Mouse (Mus musculus) frontal cortex, postnatal 14 days (tissue): ENCODE results near the gene Gimap8.
"Not testable (repeated sequence)": the region's sequence is repeated elsewhere in the genome, so short reads cannot be mapped to it uniquely, and the experiment has no call there.

Experiments used
- DNase-seq, 2 experiments: peaks; one replicate each; pipeline ENCODE4 v3.0.0; 2022; ENCODE audit warnings: low spot score in 2 of 2

The Gimap8 gene

GRCm38 (mm10) chr6:48677492-48678345 is 30.7 kb downstream of the Gimap8 start:
- no peak for DNase-seq

- no peak for DNase-seq
Observed at GRCm38 (mm10) chr6:48678391-48678790, 31.4 kb downstream of the Gimap8 start.

- no peak for DNase-seq
Observed at GRCm38 (mm10) chr6:48679701-48680100, 32.7 kb downstream of the Gimap8 start.

- no peak for DNase-seq
Observed at GRCm38 (mm10) chr6:48680421-48680820, 33.4 kb downstream of the Gimap8 start.

- no peak for DNase-seq
Observed at GRCm38 (mm10) chr6:48681472-48682090, 34.5 kb downstream of the Gimap8 start.

GRCm38 (mm10) chr6:48682271-48682670 is 35.2 kb downstream of the Gimap8 start:
- no peak for DNase-seq

- DNase-seq: not testable (repeated sequence)
Observed at GRCm38 (mm10) chr6:48683263-48683821, 36.3 kb downstream of the Gimap8 start.

- no peak for DNase-seq
Observed at GRCm38 (mm10) chr6:48684319-48684718, 37.3 kb downstream of the Gimap8 start, which contains the start of gene Gimap4. Gene Gimap4, plus strand, starts transcription at chr6:48684549.

GRCm38 (mm10) chr6:48684806-48685205 is 37.8 kb downstream of the Gimap8 start:
- DNase-seq: no peak

GRCm38 (mm10) chr6:48685251-48685650 is 38.2 kb downstream of the Gimap8 start:
- DNase-seq: no peak

- DNase-seq: no peak
Observed at GRCm38 (mm10) chr6:48685694-48686665, 38.9 kb downstream of the Gimap8 start.

- no peak for DNase-seq
Observed at GRCm38 (mm10) chr6:48687077-48687476, 40.0 kb downstream of the Gimap8 start.

GRCm38 (mm10) chr6:48689320-48689719 is 42.3 kb downstream of the Gimap8 start:
- no peak for DNase-seq

- DNase-seq: no peak
Observed at GRCm38 (mm10) chr6:48692962-48693361, 45.9 kb downstream of the Gimap8 start.

- DNase-seq: no peak
Observed at GRCm38 (mm10) chr6:48696830-48697554, 50.0 kb downstream of the Gimap8 start.

- DNase-seq: no peak
Observed at GRCm38 (mm10) chr6:48697555-48697930, 50.5 kb downstream of the Gimap8 start.

GRCm38 (mm10) chr6:48698066-48698856 is 51.2 kb downstream of the Gimap8 start:
- no peak for DNase-seq

GRCm38 (mm10) chr6:48698888-48699287 is 51.9 kb downstream of the Gimap8 start:
- DNase-seq: no peak

GRCm38 (mm10) chr6:48700251-48701075 is 53.4 kb downstream of the Gimap8 start:
- DNase-seq: no peak
